Mouse (Mus musculus) lung, adult 2 months (tissue): ENCODE measurements around the gene D930020B18Rik.

ENCODE experiments used
- CTCF ChIP-seq: fragments of 200-500 bp; IDR thresholded peaks from 2 replicates; pipeline ENCODE4 v1.5.1; 2011; ENCODE audit warnings: mild to moderate bottlenecking, low read length, control low read depth; ENCODE audit not compliant: insufficient read depth
- POLR2A ChIP-seq: fragments of 200-500 bp; IDR thresholded peaks from 2 replicates; pipeline ENCODE4 v1.6.1; 2011; ENCODE audit warnings: low read depth, mild to moderate bottlenecking, control low read depth, low read length, borderline replicate concordance; ENCODE audit errors: extremely low read depth

DNA sequence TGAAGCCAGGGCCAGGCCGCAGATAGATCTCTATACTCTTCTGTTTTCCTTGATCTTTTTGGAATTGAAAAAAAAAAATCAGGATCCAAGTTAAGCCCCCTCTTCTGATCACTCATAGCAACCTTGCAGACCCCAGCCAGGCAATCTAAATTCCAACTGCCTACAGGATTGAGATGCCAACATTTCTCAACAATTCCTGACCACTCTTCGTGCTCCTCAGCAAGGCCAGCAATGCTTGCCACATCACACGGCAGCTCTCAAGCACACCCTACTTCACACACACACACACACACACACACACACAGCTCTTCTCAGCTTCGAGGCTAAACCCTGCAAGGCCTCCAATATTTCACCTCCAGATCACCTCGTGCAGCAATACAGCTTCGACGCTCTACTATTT is 17.7 kb upstream of the D930020B18Rik start:
- TF ChIP-seq CTCF = no peak
- TF ChIP-seq POLR2A = no peak
